Mouse (Mus musculus) bone marrow, adult 2 months (tissue): ENCODE data around the gene Man1c1.

Source experiments
- CTCF ChIP-seq: fragments of 200-500 bp; IDR thresholded peaks from 2 replicates; pipeline ENCODE4 v1.5.1; 2011; ENCODE audit warnings: low read length, control low read depth; ENCODE audit not compliant: control insufficient read depth, insufficient read depth
- POLR2A ChIP-seq: fragments of 200-500 bp; IDR thresholded peaks from 2 replicates; pipeline ENCODE4 v1.6.1; 2011; ENCODE audit warnings: low read depth, mild to moderate bottlenecking, control low read depth, low read length, borderline replicate concordance; ENCODE audit not compliant: control insufficient read depth

GRCm38 (mm10) chr4:134588287-134588686 is 115.8 kb downstream of the Man1c1 start:
- TF ChIP-seq POLR2A (no peak), CTCF (no peak)
